Mouse (Mus musculus): ENCODE measurements around the gene Ptprg.

DNA sequence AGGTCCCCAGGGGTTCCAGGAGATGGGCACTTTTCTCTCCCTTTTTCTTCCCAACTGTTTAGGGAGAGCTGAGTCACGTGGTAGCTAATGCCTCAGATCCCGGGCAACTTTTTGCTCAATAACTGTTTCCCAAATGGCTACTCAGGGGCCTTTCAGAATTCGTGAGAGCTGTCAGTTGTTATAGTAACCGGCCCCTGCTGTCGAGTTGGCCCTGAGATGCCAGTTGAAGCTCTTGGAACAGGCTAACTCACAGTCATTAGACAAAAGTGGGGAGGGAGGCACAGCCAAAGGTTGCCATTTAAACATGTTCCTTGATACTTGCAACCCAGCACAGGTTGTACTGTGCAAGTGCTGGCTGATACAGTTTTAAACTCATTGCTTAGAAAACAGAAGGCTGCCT lies 624.1 kb downstream of the Ptprg start:
- no peak for TF ChIP-seq POLR2A (IDR thresholded peaks at IDR 0.05; ENCODE audit: low read depth, low read length)
- TF ChIP-seq CTCF (IDR thresholded peaks at IDR 0.05; ENCODE audit: extremely low read depth, insufficient read length, insufficient replicate concordance, low read depth, low read length): no peak

All from small intestine, adult 2 months (tissue).